Mouse (Mus musculus) bone marrow, adult 2 months (tissue): ENCODE measurements around the gene Traf3.

Experiments used
- CTCF ChIP-seq: fragments of 200-500 bp; IDR thresholded peaks from 2 replicates; pipeline ENCODE4 v1.5.1; 2011; ENCODE audit warnings: low read length, control low read depth; ENCODE audit not compliant: control insufficient read depth, insufficient read depth
- POLR2A ChIP-seq: fragments of 200-500 bp; IDR thresholded peaks from 2 replicates; pipeline ENCODE4 v1.6.1; 2011; ENCODE audit warnings: low read depth, mild to moderate bottlenecking, control low read depth, low read length, borderline replicate concordance; ENCODE audit not compliant: control insufficient read depth

DNA sequence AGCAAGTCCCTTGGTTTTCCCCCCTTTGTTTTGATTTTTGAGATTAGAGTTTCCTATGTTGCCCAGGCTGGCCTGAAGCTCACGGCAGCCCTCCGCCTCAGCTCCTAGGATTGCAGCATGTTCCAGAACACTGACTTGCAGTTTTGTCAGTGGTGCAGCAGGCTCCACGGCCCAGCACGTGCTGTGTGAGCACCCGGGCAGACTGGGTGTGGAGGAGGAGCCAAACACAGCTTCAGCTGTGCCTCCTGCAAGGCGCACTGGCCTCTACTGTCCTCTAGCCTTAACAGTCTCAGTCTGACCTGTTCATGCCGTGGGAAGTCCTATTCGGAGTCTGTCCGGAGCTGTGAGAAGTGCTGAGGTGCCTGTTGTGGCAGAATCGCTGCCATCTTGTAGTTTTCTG lies 73.8 kb downstream of the Traf3 start:
- TF ChIP-seq CTCF (no peak), POLR2A (no peak)
